Mouse (Mus musculus) thymus, postnatal 10 days (tissue): ENCODE data around the gene Lpp.

Experiments
- DNase-seq, 2 experiments: peaks; one replicate each; pipeline ENCODE4 v3.0.0; 2021; ENCODE audit warnings: low spot score in 2 of 2

Gene Lpp

DNA sequence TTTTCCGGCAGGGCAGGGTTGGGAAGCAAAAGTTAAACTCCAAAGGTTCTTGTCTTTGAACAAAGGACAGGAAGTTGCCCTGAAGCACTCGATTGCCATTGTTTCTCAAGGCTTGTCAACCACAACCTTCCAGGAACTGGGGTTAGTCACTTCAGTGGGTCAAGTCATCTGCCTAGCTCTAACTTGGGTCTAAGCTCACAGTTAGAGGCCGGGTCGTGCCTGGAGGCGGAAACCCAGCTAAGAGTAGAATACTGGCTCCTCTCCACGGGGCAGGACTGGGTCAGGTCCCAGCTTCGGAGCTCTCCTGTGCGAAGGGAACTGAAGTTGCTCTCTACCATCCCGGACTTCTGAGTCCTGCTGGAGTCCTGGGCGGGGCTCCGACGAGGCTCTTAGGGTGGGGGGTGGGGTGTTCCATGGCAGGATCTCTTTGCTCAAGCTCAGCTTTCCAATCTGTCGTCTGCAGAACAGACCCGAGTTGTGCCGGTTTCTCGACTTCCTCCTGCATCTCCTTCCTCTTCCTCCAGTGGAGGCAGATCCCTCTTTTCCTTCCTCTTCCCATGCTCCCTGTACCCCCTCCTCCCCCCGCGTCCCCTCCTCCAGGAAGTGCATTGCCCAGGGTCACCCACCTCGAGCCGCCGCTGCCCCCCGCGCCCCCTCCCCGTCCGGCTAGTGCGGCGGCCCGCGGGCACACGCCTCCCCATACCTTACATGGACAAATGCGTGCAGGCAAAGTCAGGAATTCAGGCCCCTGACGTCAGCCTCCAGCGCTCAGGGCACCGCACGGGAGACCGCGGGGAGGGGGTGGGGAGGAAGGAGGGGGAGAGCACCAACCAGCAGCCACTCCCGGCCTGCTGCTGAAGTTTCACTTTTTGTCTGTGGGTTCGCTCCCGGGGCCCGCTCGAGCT, at the start of gene Lpp:
Gene Lpp (plus strand): TSS at position 857 of the 905 bp plus-strand sequence.
- peak; percentile 44 to 46 for DNase-seq

DNA sequence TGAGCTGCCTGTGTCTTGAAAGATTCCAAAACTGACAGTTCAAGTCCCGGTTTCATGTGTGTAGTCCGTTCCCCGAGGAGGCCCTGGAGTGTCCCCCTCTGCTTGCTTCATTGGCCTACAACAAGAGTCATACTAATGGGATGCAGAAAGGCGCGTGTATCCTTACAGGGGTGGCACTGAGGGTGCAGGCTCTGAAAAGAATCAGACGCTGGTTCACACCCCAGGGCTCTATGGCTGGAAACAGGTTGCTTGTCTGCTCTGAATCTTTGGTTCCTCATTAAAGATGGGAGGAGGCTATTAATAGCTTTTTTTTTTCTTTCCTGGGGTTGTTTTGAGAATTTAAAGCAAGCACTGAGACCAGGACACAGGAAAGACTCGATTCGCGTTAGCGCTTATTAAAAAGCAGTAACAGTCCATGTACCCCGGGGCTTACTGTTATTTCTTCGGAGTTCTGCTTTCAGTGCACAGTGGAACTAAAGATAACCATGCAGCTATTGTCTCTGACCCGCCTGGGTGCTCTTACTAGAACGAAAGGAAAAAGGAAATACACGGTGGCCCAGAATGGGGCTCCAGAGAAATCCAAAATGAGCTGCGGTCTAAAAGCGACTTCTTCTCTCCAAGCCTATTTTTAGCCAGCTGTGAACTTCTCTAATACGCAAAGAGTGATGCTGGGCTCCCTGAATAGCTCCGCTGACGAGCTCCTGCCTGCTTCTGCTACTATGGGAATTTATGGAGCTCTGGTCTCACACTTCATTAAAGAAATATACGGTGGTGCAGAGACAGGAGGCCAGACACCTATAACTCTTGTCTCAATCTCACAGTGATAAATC, 45.5 kb upstream of the Lpp start:
- DNase-seq = no peak

DNA sequence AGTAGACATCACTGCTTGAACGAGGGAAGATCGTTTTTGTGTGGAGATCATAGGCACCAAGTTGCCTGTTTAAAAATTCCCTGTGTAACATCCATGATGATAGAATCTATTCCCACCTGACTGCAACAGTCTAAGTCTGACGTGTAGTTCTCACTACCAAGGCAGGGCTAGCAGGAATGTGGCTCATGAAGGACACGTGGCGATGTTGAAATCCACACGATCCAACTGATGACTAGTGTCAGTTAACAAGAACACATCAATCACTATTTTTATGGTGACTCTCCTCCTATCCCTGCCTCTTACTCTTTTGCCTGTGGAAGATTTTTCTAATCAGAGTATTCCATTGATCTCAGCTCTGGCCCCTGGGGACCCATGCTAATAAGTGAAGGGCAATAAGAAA, 43.0 kb upstream of the Lpp start:
- no peak for DNase-seq

DNA sequence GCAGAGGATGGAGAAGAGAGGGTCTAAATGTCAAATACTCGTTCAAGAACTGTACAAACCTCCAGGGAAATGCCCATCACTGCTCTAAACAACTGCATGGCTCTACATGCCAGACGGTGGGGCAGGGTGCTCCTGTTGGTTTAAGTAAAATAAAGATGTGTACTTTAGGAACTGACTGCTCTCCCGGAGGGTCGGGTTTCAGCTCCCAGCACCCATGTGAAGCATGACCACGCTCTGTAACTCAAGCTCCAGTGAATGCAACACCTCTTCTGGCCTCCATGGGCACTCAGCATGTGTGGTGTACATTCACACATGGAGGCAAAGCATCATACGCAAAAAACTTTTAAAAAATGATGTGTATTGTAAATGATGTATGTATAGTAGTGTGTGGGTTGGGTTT, 42.6 kb upstream of the Lpp start:
- DNase-seq = no peak

DNA sequence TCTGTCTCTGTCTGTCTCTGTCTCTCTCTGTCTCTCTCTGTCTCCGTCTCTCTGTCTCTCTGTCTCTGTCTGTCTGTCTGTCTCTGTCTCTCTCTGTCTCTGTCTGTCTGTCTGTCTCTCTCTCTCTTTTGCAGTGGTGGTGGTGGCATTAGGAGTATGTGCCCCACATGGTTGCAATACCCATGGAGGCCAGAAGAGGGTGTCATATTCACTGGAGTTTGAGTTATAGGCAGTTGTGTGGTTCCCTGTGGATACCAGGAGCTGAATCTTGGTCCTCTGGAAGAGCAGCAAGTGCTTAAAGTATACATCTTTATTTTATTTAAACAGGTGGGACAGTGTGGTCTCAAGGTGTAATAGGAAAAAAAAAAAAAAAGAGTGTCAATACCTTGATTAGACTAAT, 41.5 kb upstream of the Lpp start:
- no peak for DNase-seq

DNA sequence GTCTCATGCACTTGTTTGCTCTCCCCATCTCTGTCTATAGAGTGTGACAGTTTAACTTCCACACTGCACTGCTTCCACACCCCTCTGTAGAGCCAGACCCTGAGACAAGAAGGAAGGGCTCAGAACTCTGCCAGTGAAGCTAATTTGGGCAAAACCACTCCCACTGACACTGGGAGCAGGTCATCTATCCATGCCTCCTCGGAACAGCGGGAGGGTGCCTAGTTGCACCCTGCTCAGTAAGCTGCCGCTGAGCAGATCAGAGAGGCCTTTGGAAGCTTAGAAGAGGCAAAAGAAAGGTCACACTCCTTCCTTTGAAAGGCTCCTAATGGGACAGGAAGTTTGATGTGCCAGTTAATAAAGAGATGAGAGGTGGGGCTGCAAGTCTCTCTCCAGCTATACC, 39.5 kb upstream of the Lpp start:
- no peak for DNase-seq

DNA sequence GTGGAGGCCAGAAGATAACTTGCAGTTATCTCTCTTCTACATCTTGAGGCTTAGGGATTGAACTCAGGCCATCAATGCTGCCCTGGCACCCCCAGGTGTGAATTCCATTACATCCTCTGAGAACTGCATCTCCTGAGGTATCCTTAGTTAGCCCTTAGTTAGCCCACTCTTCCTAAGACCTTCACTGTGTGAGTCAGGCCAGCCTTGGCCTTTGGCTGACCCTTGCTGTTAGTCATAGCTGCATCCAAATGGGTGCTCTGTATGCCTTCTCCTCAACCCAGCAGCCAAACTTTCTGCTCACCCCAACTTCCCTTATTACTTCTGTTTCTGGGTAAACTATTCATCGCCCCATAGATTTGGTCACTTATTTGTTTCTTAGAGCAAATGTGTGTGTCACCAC, 31.6 kb upstream of the Lpp start:
- no peak for DNase-seq

DNA sequence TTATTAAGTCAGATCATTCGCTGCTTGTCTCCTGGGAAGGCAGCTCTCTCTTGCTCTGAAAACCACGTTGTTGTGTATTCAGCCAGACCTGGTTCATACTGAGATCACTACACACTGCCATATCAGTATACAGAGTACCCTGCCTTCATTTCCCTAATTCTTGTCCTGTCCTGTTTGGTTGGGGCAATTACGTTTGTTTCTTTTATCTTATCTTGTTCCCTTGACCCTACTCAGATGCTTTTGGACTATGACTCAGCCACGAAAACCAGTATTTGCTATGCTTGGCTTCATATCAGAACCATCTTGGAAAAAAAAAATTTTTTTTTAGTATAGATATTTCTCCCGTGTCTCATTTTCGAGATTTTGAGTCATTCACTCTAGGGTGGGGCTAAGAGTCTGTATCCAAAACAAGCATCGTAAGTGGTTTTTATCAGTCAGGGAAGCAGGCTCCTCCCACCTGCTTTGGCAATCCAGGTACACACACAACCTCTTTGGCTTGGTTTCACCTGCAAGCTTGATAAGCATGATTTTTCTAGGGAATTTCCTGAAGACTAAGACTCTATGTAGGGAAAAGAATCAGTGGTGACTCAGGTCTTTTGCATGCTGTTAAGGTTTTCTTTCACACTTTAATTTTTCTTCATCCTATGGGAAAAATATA, 29.1 kb upstream of the Lpp start:
- DNase-seq = no peak

DNA sequence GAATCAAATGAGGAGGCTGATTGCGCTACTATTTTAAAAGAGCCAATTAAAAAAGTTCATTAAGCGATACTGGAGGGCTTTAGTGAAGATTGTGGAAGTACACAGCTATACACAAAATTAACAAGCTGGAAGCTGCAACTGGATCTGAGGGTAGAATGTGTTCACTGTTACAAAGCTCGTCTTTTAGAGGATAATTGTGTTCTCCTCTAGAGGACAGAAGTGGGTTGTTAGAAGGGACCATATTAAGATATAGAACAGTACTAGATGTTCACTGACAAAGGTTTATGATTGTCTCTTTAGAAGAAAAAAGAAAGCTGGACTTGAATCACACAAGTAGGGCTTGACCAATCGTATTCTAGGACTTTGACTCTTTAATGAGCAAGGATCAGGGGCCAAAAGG, 27.4 kb upstream of the Lpp start:
- DNase-seq = no peak

DNA sequence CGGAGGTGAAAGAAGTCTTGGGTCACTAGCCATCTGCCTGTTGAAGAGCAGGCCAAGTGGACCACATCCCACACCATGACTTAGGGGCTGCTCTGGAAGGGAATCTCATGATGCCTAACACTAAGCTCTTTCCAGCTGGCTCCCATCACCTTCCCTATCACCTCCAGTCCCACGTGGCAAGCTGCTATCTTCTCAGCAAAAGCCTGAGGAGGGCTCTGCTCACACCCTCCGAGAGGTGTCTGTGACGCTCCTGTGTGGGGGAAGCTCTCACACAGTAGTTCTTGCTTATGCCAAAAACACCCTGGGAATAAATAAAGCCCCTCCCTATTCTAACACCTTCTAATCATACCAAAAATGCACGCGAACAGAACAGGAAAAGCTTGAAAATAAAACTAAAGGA, 26.2 kb upstream of the Lpp start:
- DNase-seq = no peak

DNA sequence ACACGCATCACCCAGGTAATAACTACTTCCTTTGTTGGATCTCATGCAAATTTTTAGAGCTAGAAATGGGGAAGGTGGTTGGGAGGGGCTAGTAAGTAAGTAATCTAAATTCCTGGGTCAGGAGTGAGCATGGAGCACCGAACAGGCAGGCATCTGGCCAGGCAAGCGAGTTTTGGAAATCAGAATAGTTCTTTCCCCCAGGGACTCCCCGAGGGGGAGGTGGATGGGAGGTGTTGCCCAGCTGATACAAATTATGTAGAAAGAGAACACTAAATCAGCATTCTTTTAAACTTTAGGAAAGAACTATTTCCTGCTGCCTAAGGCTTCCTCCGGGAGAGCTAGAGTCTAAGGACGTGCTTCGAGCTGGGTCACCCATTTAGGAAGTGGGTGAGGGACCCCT, 25.8 kb upstream of the Lpp start:
- DNase-seq = no peak

DNA sequence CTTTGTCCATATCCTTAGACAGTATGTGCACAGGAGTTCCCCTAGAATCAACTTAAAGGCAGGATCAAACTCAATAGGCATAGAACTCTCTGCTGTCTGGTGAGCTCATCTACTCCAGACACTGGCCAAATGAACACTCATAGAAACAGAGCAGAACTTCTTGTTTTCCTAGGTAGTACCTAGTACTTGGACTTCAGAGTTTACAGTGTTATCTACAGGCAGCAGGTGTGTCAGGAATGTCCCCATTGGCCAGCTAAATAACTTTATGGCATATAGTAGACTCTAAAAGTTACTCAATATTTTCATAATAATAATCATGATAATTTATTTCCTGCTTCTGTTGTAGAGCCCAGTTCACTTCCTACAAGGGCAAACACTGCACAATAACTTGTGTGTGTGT, 16.8 kb upstream of the Lpp start:
- no peak for DNase-seq

DNA sequence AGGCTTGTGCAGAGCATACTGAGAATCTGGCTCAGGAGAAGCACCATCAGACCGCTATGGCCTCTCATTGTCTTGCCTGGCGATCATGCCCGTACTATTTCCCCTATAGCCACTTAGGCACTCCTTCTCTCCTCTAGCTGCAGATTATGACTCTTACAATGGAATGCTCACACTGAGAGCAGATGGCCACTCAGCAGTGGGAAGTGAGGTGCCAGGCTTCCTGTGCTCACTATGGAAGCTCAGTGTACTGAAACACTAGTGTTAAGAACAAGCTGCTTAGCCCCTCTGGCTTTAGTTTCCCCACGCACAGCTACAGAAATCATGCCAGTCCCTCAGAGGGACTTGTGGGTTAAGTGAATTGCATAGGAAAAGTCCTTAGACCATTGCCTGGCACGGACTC, 2.7 kb upstream of the Lpp start:
- no peak for DNase-seq

DNA sequence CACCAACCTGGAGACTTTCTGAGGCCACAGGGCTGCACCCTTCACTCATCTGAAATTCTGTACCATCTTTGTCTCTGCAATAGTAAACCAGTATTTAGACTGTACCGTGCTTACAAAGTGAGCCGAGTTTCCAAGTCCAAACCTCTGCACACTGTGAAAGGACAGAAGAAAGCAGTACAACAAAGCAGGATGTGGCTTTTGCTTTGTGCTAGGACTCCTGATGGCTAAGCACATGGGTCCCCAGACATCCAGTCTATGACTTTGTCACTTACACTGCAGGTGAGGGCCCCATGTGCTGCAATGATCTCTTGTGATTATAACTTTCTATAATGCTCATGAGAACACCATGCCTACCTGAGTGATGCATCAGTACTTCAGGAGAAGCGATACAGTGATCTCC, 2.2 kb upstream of the Lpp start:
- no peak for DNase-seq

DNA sequence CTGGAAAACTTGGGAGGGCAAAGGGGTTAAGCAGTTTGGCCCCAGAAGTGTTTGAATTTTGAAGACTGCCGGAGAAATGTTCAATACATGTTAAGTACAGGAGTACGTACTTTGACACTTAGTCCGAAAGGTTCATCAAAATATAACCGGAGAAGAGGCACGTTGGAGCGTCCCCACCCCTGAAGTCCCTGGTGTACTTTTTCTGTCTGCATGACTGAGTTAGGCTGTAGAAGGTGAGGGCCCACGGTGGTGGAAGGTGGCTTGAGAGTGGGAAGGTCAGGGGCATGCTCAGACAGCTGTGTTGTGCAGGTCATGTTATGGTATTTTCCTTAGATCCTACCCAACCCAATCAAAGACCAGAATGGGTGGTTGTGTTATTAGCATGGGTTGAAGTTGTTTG, 1.4 kb upstream of the Lpp start:
- no peak for DNase-seq

DNA sequence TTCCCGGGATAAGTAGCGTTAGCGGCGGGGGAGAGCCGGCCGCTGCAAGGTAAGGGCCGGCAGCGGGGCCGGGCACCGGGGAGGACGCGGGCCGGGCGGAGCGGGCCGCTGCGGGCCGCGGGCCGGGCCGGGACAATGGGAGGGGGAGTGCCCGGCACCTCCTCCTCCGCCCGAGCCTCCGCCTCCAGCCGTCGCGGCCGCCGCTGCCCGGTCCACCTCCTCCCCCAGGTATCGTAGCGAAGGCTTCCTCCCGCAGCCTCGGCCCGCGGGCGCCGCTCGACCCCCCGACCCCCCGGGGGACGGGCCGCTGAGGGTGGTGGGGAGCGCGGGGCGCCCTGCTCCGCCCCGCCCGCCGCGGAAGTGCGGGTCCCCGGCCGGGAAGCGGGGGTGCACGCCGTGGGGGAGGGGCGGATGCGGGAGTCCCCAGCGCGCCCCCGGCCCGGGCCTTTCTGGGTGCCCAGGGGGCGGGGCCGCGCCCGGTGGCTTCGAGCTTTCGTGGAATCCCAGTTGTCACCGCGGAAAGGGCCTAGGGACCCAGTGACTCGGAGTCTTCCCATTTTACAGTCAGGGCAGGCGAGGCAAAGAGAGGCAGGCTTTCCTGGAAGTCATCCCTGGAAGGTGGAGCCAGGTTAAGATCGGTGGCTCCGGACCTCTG, 376 bp downstream of the Lpp start:
- peak; percentile 68 to 82 for DNase-seq

DNA sequence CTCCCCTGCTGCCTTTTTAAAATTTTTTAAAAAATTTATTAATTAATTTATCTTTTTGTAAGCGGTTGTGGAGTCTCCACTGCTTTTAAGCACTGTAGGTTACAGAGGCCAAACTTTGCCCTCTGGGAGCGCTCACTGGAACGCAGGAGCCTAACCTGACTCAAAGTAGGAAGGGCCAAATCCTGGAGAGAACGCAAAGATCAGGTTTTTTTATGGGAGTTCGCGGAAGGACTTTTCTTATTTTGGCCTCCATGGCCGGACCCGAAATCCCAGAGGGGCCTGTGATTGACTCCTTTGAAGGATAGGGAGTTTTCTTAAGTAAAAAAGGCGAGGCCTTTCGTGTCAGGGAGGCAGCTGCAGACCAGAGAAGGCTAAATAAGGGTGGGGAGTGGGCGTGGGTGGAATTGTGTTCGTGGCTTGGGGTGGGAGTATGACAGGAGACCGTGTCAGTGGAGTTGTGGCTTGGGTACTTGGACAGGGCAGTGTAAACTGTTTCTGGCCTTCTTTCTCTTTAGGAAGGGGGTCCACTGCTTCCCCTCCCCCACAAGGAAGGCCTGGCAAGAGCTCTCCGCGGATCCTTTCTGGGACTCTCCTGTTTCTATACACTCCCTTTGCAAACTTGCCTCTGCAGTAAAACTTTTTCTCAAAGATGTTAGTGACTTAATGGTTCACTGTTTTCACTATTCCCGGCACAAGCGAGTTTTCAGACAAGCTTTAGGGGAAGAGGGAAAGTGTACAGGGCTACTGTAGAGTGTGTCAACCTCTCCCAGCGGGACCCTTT, 1.1 kb downstream of the Lpp start:
- DNase-seq = no peak

DNA sequence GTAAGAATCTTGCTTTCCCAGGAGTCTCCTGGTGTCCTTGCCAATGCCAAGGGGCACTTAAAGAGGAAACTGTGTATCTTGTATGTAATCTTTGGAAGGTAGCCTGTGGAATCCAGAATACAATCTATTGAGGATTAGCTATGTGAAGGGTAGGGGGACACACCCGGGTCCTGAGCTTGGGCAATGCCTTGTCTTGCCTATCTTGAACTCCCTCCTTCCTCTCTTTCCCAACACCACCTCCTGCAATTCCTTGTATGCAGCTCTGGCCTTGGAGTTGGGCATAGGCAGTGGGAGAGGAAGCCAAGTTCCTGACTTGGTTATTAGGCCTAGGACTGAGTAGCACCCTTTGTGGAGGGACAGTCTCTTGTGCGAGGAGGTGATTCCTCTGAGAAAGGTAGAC, 1.8 kb downstream of the Lpp start:
- DNase-seq = no peak

DNA sequence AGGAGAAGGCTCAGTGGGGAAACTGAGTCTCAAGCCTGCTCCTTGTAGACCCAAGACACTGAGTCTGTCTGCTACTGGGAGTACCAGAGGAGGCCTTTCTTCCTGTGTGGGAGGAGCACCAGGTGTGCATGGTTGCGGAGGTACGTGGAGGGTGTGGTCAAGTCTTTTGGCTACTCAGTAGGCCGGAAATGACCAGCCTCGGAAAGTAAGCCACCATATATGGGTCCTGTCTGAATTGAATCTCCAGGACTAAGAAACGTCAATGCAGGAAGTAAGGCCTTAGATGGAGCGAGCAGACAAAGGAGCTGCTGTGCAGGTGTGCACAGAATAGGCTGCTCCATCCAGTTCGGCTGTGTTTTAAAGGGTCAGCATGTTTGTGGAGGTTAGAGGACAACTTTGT, 3.2 kb downstream of the Lpp start:
- DNase-seq = no peak

DNA sequence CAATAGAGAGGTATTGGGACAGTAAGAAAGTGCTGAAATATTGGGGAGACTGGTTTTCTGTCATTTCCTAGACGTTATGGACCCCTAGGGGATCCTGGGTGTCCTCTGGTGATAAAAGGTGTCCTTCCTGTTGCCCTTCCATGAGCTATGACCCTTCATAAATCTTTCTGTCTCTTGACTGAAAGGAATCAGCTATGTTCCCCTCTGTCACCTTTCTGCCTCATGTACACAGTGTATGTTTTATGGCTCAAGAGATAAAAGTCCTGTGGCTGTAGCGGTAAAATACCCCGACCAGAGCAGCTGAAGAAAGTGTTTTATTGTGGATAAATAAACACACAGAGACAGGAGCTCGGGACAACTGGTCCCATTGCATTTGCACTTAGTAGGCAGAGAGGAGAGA, 5.2 kb downstream of the Lpp start:
- no peak for DNase-seq

DNA sequence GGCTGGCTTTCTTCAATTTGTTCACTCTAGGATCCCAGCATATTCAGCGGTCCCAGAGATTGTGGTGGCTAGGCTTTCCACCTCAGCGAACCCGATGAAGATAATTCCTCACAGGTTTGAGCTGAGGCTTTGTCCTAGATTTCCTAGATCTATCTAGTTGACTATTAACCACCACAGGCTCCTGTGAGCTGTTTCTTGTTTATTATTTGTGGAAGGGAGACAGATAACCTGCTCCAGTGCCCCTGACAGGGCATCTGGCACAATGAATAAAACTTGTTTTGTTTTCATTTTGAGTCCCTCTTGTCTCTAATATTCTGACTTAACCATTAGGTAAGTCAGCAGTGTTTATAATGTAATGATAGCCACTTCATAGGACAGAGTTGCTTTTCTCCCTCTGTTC, 5.6 kb downstream of the Lpp start:
- no peak for DNase-seq
